Mouse (Mus musculus) embryonic fibroblast, embryonic 13.5 days (primary cell): ENCODE data around the gene Ect2l.

Experiments used
- CTCF ChIP-seq: IDR thresholded peaks from 2 replicates; pipeline ENCODE4 v1.5.1; 2011; ENCODE audit warnings: mild to moderate bottlenecking, control low read depth, low read length, moderate library complexity, borderline replicate concordance; ENCODE audit not compliant: insufficient read depth
- POLR2A ChIP-seq: IDR thresholded peaks from 2 replicates; pipeline ENCODE4 v1.6.1; 2011; ENCODE audit warnings: low read depth, mild to moderate bottlenecking, control low read depth, low read length, moderate library complexity

GRCm38 (mm10) chr10:18200656-18201055 is 10.0 kb downstream of the Ect2l start:
- TF ChIP-seq CTCF (no peak), POLR2A (no peak)
